Mouse (Mus musculus) hindbrain, embryonic 10.5 days (tissue): ENCODE data around the gene Atp2a3. TPM values are rescaled to one million over a fixed set of nuclear protein-coding genes. Genes with fewer than 3 reads are reported as not detected.
A peak's percentile ranks its signal among the peaks of the same experiment; 100 is the strongest.

ENCODE experiments used
- DNase-seq: peaks from one replicate; pipeline ENCODE4 v3.0.0-alpha.2; 2017; ENCODE audit warnings: low spot score
- H3K27ac ChIP-seq: fragments of 300-500 bp; sonication (generic); 2 replicates; pipeline ENCODE4 v1.5.1; 2016; ENCODE audit warnings: mild to moderate bottlenecking, moderate library complexity
- H3K27me3 ChIP-seq: fragments of 300-500 bp; sonication (generic); 2 replicates; pipeline ENCODE4 v1.6.1; 2016; ENCODE audit warnings: mild to moderate bottlenecking; ENCODE audit not compliant: poor library complexity, insufficient read depth, severe bottlenecking
- H3K36me3 ChIP-seq: fragments of 300-500 bp; sonication (generic); 2 replicates; pipeline ENCODE4 v1.6.1; 2016; ENCODE audit warnings: mild to moderate bottlenecking, moderate library complexity
- H3K4me1 ChIP-seq: fragments of 300-500 bp; sonication (generic); replicated peaks from 2 replicates; pipeline ENCODE4 v1.6.1; 2016; ENCODE audit warnings: mild to moderate bottlenecking
- H3K4me3 ChIP-seq: fragments of 300-500 bp; sonication (generic); 2 replicates; pipeline ENCODE4 v1.5.1; 2016; ENCODE audit warnings: mild to moderate bottlenecking, moderate library complexity
- H3K9me3 ChIP-seq: fragments of 300-500 bp; sonication (generic); 2 replicates; pipeline ENCODE4 v1.6.1; 2016; ENCODE audit warnings: mild to moderate bottlenecking, moderate library complexity
- WGBS: fragments of 180-500 bp; shearing (Covaris S2); methylation state at CpG from one replicate; pipeline ENCODE4 v1.1.7; 2016; 5-methylcytosine and 5-hydroxymethylcytosine counted together
- polyA plus RNA-seq: library from polyadenylated mRNA; unstranded; fragments of >200 nt; fragmentation: Nextera tagmentation; extraction: Ambion mirVana; gene quantifications from 2 replicates; pipeline ENCODE4 v1.2.1, GENCODE M21; 2016

The Atp2a3 gene
- polyA plus RNA-seq, 1 experiment from 2014 or later = 1.6 TPM

DNA sequence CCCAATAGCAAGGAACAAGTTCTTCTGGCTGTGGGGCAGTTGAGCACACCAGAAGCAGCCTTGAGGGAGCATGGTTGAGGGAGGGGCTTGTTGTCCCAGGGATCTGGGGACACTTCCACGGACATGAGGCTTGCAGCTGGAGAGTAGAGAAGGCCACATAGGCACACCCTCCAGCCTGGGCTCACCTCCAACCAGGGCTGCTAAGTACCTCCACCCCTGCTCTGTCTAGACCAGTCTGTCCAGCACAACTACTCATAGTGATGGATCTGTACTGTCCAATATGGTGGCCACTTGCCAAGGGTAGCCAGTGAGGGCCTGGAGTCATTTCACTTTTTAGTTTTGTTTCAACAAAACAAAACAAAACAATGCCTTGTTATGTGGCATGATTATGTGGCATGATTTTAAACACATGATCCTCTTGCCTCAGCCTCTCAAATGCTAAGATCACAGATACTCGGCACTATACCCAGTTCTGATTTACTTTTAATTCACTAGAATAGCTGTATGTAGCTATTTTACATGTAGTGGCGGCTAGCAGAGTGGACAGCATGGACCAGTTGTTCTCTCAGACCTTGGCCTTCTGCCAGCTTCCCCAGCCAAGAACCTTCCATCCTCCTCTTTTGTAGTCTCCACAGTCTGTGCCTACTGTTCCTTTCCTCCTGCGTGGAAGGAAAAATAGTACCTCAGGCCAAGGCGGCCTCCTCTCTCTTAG is 54.6 kb downstream of the Atp2a3 start:
- no peaks in the 10 kb centered on the region for H3K9me3 ChIP-seq
- H3K27me3 ChIP-seq = peaks cover 59% of the 10 kb centered on the region
- H3K4me1 ChIP-seq = peaks cover 23% of the 10 kb centered on the region
- 77% methylated on average over 5 of the region's 5 CpGs for WGBS
- no peak overlapping the region for H3K27ac ChIP-seq
- no peaks in the 10 kb centered on the region for H3K36me3 ChIP-seq
- no peak for DNase-seq
- no peak overlapping the region for H3K4me3 ChIP-seq

DNA sequence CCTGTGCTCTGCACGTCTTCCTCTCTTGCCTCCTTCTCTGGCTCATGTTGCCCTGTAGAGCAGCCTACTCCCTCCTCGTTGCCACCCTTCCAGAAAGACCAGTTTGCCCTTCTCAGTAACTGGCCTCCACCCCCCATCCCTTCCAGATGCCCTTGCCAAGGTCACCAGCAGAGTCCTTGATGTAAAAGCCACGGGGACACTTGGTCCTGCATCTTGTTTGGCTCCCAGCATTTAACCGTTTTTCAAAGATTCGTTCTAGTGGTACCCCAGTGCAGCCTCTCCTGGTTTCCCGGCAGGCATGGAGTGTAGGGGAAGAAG is 55.1 kb downstream of the Atp2a3 start:
- Histone ChIP-seq H3K27me3 (peaks cover 64% of the 10 kb centered on the region), H3K4me1 (peaks cover 23% of the 10 kb centered on the region), H3K9me3 (no peaks in the 10 kb centered on the region), H3K27ac (no peak overlapping the region), H3K36me3 (no peaks in the 10 kb centered on the region), H3K4me3 (no peak overlapping the region)
- WGBS = 81% methylated on average over 6 of the region's 6 CpGs
- no peak for DNase-seq

DNA sequence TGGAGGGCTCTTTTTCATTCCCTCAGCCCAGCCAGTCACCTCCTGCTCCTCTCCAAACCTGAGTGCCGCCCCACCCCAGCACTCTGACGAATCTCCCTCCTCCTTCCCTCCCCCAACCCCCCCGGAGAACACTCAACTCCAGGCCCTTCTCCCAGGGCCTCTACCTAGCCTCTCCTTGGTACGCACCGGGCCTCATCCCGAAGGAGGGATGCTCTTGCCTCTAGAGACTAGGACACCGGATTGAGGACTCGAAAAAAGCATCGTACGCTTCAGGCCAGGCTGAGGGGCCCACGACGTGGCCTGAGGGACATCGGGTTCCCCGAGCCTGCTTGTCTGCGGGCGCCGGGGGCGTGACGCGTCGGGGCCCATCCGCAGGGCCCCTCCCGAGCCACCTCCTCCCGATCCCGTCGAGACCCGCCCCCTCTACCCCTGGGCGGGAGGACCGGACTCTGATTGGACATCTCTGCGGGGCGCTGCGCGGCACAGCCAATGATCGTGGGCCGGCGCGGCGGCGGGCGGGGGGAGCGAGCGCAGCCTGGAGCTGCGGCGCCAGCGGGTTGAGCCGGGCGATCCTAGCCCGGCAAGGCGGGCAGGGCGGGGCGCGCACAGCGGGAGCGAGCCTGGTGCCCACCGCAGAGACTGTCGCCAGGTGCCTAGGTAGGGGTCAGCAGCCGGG is 57.6 kb downstream of the Atp2a3 start, which contains the start of gene Camkk1:
TSS of gene Camkk1 (plus strand) at position 538 of the 676 bp plus-strand sequence.
- H3K4me1 ChIP-seq = peaks cover 23% of the 10 kb centered on the region
- H3K36me3 ChIP-seq = no peaks in the 10 kb centered on the region
- H3K4me3 ChIP-seq = peak within 1 kb of the TSS; percentile 72
- no peaks in the 10 kb centered on the region for H3K9me3 ChIP-seq
- peak within 1 kb of the TSS; percentile 74 for H3K27ac ChIP-seq
- peaks cover 87% of the 10 kb centered on the region for H3K27me3 ChIP-seq
- peak; percentile 90 for DNase-seq
- WGBS = under 1% methylated on average over 57 of the region's 57 CpGs

DNA sequence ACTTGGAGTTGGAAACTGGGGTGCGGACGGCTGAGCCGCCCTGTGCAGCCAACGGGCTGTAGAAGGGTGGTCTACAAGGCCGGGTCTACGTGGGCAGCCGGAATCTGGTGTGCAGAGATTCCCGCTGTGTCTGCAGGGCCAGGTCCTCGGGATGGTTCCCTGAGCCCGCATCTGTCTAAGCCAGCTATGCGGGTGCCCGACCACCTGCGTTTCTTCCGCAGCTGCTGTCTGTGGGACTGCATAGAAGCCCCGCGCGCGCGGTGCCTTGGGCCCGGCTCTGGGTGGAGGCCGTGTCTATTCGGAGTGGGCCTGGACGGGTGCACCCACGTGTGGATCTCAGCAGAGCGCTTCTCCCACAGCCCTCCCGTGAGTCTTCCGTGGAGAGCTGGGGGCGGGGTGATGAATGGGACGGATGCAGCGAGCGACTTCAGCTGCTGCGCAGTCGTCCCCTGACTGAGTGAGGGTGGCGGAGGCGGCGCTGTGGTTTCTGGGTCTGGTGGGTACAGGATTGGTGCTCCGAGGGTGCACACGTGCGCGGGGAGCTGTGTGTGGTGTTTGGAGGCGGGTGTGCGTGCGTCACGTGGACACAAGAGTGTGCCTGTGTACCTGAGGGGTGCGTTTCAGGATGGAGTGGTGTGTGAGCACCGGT is 58.3 kb downstream of the Atp2a3 start:
- H3K27me3 ChIP-seq = peaks cover 83% of the 10 kb centered on the region
- peak overlapping the region; percentile 74 for H3K27ac ChIP-seq
- DNase-seq = peak; percentile 35
- no peaks in the 10 kb centered on the region for H3K9me3 ChIP-seq
- peaks cover 24% of the 10 kb centered on the region for H3K4me1 ChIP-seq
- peak overlapping the region; percentile 72 for H3K4me3 ChIP-seq
- 2% methylated on average over 46 of the region's 46 CpGs for WGBS
- no peaks in the 10 kb centered on the region for H3K36me3 ChIP-seq

DNA sequence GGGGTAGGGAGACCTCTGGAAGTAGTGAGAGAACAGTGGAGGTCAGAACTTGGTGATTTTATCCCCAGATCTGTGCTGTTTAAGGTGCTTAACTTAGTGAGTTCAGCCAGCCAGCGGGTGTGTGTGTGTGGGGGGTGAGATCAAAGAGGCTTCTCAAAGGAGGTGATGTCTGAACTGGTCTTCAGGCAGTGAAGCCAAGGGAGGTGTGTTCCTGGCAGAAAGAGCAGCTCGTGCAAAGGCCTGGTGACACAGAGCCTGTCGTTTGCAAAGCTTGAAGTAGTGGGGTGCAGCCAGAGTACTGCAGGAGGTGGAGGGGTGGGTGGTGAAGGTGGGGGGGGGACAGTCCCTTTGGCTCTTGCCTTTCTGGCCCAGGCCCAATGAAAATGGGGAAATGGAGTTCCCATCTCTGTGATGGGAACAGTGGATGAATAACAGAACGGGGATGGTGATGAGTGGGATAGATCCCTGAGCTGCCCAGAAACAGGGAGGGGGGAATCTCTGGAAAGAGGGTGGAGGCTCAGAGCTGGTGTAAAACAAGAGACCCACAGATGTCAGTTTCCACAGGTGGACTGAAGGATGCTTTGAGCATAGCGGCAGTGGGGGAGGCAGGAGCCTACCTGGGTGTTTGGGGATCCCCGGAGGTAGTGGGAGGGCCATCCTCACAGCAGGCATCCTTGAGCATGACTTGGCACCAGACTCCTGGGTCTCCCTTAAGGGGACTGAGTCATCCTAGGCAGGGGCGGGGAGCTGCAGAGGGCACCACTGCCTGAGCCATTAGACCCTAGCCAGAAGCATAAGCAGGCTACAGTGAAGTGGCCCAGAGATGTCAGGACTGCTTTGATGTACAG is 60.2 kb downstream of the Atp2a3 start:
- Histone ChIP-seq H3K36me3 (no peaks in the 10 kb centered on the region), H3K4me3 (no peak overlapping the region), H3K9me3 (no peaks in the 10 kb centered on the region), H3K27ac (no peak overlapping the region), H3K27me3 (peaks cover 74% of the 10 kb centered on the region), H3K4me1 (peaks cover 33% of the 10 kb centered on the region)
- no peak for DNase-seq
- WGBS = 58% methylated on average over 7 of the region's 7 CpGs

DNA sequence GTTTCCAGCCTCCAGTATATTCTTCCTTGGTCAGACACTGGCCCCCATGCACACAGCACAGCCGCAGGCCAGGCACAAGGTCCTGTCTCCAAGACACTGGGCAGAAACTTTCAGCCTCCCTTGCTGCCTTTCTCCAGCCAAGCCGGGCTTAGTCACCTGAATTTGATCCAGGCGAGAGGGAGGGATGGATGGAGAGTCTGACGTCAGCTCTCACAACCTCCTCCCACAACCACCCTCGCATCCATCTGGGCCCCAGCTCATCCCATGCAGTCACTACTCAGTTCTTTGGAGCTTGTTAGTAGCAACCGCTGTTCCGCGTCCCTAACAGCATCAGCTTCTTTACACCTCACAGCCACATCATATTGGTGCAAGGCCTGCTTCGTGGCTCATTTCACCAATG is 62.1 kb downstream of the Atp2a3 start:
- WGBS = 58% methylated on average over 9 of the region's 9 CpGs
- Histone ChIP-seq H3K27me3 (peaks cover 54% of the 10 kb centered on the region), H3K9me3 (no peaks in the 10 kb centered on the region), H3K4me3 (no peak overlapping the region), H3K27ac (no peak overlapping the region), H3K36me3 (no peaks in the 10 kb centered on the region), H3K4me1 (peaks cover 32% of the 10 kb centered on the region)
- no peak for DNase-seq

DNA sequence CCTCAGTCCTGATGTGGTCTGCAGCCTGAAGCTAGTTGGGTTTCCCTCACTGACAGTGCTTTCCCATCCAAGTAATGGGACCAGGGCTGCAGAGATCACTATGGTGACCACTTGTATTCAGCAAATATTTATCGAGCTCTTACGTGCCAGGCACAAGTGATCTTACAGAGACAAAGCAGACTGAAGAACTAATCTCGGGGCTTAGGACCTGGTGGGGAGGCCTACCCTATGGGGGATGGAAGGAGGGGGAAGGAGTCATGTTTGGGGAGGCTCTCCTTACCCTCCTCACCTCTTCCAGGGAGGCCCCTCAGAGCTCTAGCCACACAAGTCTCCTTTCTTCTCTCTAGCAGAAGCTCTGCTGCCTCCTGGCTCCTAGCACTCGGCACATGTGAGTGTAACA is 62.9 kb downstream of the Atp2a3 start:
- no peak overlapping the region for H3K4me3 ChIP-seq
- peaks cover 24% of the 10 kb centered on the region for H3K4me1 ChIP-seq
- no peaks in the 10 kb centered on the region for H3K9me3 ChIP-seq
- H3K36me3 ChIP-seq = no peaks in the 10 kb centered on the region
- DNase-seq = no peak
- H3K27ac ChIP-seq = no peak overlapping the region
- WGBS = 63% methylated on average over 4 of the region's 4 CpGs
- H3K27me3 ChIP-seq = peaks cover 50% of the 10 kb centered on the region

DNA sequence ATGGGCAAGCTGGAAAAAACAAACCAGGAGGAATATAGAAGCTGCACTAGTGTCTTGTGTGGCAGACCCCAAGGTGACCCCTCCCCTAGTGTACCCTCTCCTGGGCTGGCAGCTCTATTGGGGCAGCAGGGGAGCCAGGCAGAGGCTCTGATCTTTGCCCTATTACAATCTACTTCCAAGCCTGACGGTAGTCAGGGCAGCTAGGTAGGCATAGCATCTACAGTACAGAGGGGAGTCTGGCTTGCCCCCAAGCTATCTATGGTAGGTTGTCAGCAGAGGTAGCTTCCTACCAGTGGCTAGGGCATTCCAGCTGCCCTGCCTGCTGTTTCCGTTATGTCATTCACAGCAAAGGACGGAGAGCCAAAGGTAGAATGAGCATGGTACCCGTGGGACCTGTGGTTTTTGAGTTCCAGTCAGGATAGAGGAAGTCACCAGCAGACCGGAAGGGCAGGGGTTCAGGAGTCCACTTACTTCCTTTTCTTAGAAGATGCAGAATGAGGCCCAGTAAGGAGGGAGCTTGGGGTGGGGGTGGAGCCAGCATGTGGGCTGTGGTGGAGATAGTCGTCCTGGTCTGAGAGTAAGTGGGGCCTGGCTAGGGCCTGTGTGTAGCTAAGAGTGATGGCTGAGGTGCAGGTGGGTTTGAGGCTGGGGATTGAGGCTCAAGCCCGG is 63.4 kb downstream of the Atp2a3 start:
- peaks cover 19% of the 10 kb centered on the region for H3K4me1 ChIP-seq
- peaks cover 45% of the 10 kb centered on the region for H3K27me3 ChIP-seq
- WGBS = 65% methylated on average over 7 of the region's 7 CpGs
- H3K4me3 ChIP-seq = no peak overlapping the region
- no peak for DNase-seq
- peak overlapping the region; percentile 6 for H3K27ac ChIP-seq
- no peaks in the 10 kb centered on the region for H3K36me3 ChIP-seq
- no peaks in the 10 kb centered on the region for H3K9me3 ChIP-seq

DNA sequence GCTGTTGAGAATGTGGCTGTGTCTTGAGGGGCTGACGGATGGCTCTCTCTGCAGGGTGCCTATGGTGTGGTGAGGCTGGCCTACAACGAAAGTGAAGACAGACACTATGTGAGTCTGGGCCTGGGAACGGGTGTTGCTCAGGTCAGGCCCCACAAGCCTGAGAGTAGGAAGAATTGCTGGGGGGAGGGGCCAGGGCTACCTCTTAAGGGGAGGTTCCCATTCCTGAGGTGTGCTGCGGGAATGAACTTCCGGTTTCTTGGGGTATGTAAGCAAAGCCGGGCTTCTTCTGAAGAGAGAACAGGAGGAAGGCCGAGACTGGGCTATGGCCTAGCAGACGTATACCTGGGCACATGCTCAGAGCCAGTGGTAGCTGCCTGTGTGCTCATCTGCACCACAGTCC is 66.0 kb downstream of the Atp2a3 start:
- H3K9me3 ChIP-seq = no peaks in the 10 kb centered on the region
- no peaks in the 10 kb centered on the region for H3K36me3 ChIP-seq
- H3K27ac ChIP-seq = no peak overlapping the region
- 50% methylated on average over 8 of the region's 8 CpGs for WGBS
- H3K4me1 ChIP-seq = peaks cover 27% of the 10 kb centered on the region
- H3K4me3 ChIP-seq = no peak overlapping the region
- peaks cover 25% of the 10 kb centered on the region for H3K27me3 ChIP-seq
- no peak for DNase-seq

DNA sequence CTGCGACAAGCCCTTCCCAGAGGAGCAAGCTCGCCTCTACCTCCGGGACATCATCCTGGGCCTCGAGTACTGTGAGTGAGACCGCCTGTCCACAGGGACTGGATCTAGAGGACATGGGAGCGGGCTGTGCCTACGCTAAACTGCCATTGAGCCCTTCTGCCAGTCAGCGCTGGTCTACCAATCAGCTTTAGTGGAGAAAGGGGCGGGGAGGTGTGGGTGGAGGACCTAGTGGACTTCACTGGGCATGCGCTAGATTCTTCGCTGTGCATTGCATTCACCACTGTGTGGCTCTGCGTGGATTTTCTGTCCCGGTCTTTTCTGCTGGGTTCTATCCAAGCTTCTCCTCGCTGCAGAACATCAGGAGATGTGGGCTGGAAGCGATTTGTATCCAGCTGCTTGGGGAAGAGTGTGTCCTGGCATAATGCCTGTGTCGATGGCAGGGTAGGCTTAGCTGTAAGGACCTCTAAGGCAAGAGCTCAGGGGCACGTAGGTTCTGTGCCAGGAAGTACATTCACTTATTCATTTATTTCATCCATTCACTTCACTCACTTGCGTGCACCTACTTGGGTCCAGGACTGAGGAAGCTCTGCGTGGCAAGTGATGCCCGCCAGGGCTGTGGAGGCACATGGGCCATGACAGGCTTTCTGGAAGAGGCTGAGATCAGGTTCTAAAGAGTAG is 70.0 kb downstream of the Atp2a3 start:
- Histone ChIP-seq H3K4me1 (peaks cover 12% of the 10 kb centered on the region), H3K4me3 (peak overlapping the region; percentile 44), H3K36me3 (no peaks in the 10 kb centered on the region), H3K27ac (peak overlapping the region; percentile 78), H3K27me3 (peaks cover 9% of the 10 kb centered on the region), H3K9me3 (no peaks in the 10 kb centered on the region)
- WGBS = 28% methylated on average over 20 of the region's 20 CpGs
- peak; percentile 86 for DNase-seq

DNA sequence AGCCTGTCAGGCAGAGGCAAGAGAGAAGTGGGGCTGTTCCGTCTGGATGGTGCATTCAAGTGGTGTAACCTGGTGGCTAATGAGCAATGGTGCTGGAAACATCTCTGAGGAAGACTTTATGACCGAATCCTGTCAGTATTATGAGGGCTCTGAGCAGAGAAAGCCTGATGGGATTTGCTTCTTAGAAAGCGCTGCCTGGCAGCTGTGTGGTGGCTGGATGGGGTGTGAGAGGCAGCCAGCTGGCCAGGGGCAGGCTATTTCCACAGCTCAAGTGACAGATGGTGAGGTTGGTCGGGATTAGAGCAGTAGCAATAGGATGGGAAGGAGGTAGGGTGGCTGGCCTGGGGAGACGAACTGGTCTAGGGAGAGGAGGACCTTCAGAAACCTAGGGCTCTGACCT is 70.6 kb downstream of the Atp2a3 start:
- Histone ChIP-seq H3K36me3 (no peaks in the 10 kb centered on the region), H3K27me3 (peaks cover 9% of the 10 kb centered on the region), H3K27ac (peak overlapping the region; percentile 78), H3K4me3 (peak overlapping the region; percentile 44), H3K4me1 (peaks cover 13% of the 10 kb centered on the region), H3K9me3 (no peaks in the 10 kb centered on the region)
- DNase-seq = no peak
- 73% methylated on average over 5 of the region's 5 CpGs for WGBS

DNA sequence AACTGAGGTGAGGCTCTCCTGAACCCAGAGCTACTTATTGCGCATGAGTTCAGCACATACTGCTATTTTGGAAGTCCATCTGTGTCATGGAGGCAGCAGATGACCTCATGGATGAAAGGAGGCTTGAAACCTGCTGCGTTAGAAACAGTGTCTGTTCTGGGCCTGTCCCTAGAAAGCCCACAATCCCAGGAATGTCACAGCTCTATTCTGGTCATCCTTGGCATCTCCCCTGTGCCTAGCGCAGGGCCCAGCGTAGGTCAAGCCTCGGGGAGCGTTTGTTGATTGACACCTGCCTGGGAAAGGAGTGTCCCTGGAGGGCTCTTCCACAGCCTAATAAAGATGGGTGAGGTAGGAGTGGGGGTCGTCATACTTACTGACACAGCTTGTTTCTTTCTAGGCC is 75.1 kb downstream of the Atp2a3 start:
- no peaks in the 10 kb centered on the region for H3K36me3 ChIP-seq
- H3K4me3 ChIP-seq = no peak overlapping the region
- H3K4me1 ChIP-seq = peaks cover 14% of the 10 kb centered on the region
- peaks cover 9% of the 10 kb centered on the region for H3K27me3 ChIP-seq
- 75% methylated on average over 7 of the region's 7 CpGs for WGBS
- DNase-seq = no peak
- no peak overlapping the region for H3K27ac ChIP-seq
- no peaks in the 10 kb centered on the region for H3K9me3 ChIP-seq
